Mouse (Mus musculus) ES-E14 (cell line): ENCODE data around the gene Smdt1. TPM values are rescaled to one million over a fixed set of nuclear protein-coding genes. Genes with fewer than 3 reads are reported as not detected.
A peak's percentile ranks its signal among the peaks of the same experiment; 100 is the strongest.

Experiments
- DNase-seq: peaks from one replicate; pipeline ENCODE4 v3.0.0-alpha.2; 2013; ENCODE audit warnings: low read depth, low spot score
- H3K27ac ChIP-seq: 2 replicates; pipeline ENCODE4 v1.5.1; 2012; ENCODE audit warnings: low read depth, mild to moderate bottlenecking, low read length, moderate library complexity, mixed read lengths; ENCODE audit not compliant: poor library complexity, insufficient read depth, severe bottlenecking
- H3K36me3 ChIP-seq: 2 replicates; pipeline ENCODE4 v1.6.1; 2012; ENCODE audit warnings: mild to moderate bottlenecking, low read length, moderate library complexity, mixed read lengths; ENCODE audit not compliant: control insufficient read depth, poor library complexity, insufficient read depth, severe bottlenecking
- H3K4me1 ChIP-seq, 2 experiments: fragments of 150-350 bp in 1 of 2; sonication (generic) in 1 of 2; 2 replicates each; pipeline ENCODE4 v1.6.1; 2012; ENCODE audit warnings: low read length in 2 of 2, mild to moderate bottlenecking in 1 of 2, mixed read lengths in 1 of 2; ENCODE audit not compliant: control insufficient read depth in 2 of 2, insufficient read depth in 2 of 2, poor library complexity in 1 of 2
- H3K4me3 ChIP-seq, 2 experiments: fragments of 150-350 bp in 1 of 2; sonication (generic) in 1 of 2; 2 replicates each; pipeline ENCODE4 v1.5.1; 2012; ENCODE audit warnings: low read length in 2 of 2, low read depth in 1 of 2, mild to moderate bottlenecking in 1 of 2, mixed read lengths in 1 of 2; ENCODE audit not compliant: insufficient read depth in 1 of 2, poor library complexity in 1 of 2, severe bottlenecking in 1 of 2
- H3K9ac ChIP-seq: 2 replicates; pipeline ENCODE4 v1.6.1; 2012; ENCODE audit warnings: low read depth, mild to moderate bottlenecking, low read length, mixed read lengths; ENCODE audit not compliant: poor library complexity, insufficient read depth, severe bottlenecking
- H3K9me3 ChIP-seq: fragments of 150-350 bp; sonication (generic); 2 replicates; pipeline ENCODE4 v1.6.1; 2012; ENCODE audit warnings: low read depth, mild to moderate bottlenecking, low read length; ENCODE audit not compliant: control insufficient read depth, insufficient read depth
- CHD2 ChIP-seq: IDR thresholded peaks from 2 replicates; pipeline ENCODE4 v1.6.1; 2014; ENCODE audit warnings: mild to moderate bottlenecking, low read depth, low read length, inconsistent platforms
- HCFC1 ChIP-seq: IDR thresholded peaks from 2 replicates; pipeline ENCODE4 v1.6.1; 2012; ENCODE audit warnings: low read length, inconsistent platforms, borderline replicate concordance; ENCODE audit not compliant: insufficient read depth
- MAFK ChIP-seq: IDR thresholded peaks from 2 replicates; pipeline ENCODE4 v1.6.1; 2014; ENCODE audit warnings: mild to moderate bottlenecking, low read depth, low read length, inconsistent platforms; ENCODE audit not compliant: insufficient read depth
- ZC3H11A ChIP-seq: IDR thresholded peaks from 2 replicates; pipeline ENCODE4 v1.6.1; 2012; ENCODE audit warnings: low read depth, mild to moderate bottlenecking, inconsistent platforms, low read length, borderline replicate concordance
- ZNF384 ChIP-seq: IDR thresholded peaks from 2 replicates; pipeline ENCODE4 v1.6.1; 2012; ENCODE audit warnings: low read depth, low read length, inconsistent platforms
- in situ Hi-C, 2 experiments: fragments of 600-800 bp; cut with MboI; formaldehyde crosslinking; loops; one replicate each; pipeline ENCODE4 v1.15.1; 2025; ENCODE audit warnings: low sequenced_read_pairs in 2 of 2, inconsistent platforms in 1 of 2; ENCODE audit not compliant: unreplicated experiment in 2 of 2
- total RNA-seq: library from RNA; depleted of rRNA; stranded (reverse); fragments of 300-350 nt; gene quantifications from 2 replicates; pipeline ENCODE4 v1.2.3, GENCODE M21; 2012

The Smdt1 gene
- total RNA-seq, 1 experiment, result 222 TPM

DNA sequence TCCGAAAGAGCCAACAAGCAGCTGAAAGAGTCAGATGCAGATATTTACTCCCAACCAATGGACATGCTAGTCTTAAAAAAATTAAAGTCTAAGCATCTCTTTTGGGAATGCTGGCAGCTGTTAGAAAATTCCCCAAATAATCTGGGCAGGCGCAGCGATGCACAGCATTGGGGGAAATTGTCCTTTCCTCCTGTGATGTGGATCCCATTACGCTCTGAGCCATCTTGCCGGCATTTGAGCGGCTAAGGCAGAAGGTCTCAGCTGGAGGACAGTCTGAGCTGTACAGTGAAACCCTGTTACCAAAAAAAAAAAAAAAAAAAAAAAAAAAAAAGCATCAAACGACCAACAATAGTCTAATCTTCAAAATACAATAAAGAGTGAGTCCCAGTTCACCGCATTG is 16.6 kb upstream of the Smdt1 start:
- H3K27ac ChIP-seq, result no peak overlapping the region
- no peak overlapping the region for H3K9ac ChIP-seq
- DNase-seq, result no peak
- H3K4me1 ChIP-seq, result no peaks in the 10 kb centered on the region; a peak in 1 of 4 replicates
- H3K9me3 ChIP-seq, result no peaks in the 10 kb centered on the region
- no peak overlapping the region for H3K4me3 ChIP-seq
- no peaks in the 10 kb centered on the region for H3K36me3 ChIP-seq
- TF ChIP-seq CHD2 (no peak), ZC3H11A (no peak), MAFK (no peak), ZNF384 (peak; percentile 61; the same call in 1 of the 2 replicates), HCFC1 (no peak)
- in situ Hi-C loops, result no loop called here

GRCm38 (mm10) chr15:82325382-82325781 is 13.4 kb upstream of the Smdt1 start:
- TF ChIP-seq CHD2 (no peak), HCFC1 (no peak), ZNF384 (no peak), ZC3H11A (no peak), MAFK (no peak)
- Histone ChIP-seq H3K9me3 (no peaks in the 10 kb centered on the region), H3K9ac (no peak overlapping the region), H3K4me1 (peaks cover 0 to under 1% of the 10 kb centered on the region in 2 experiments; a peak in 1 of 4 replicates), H3K27ac (no peak overlapping the region), H3K36me3 (peaks cover 3% of the 10 kb centered on the region; the same call in 1 of the 2 replicates), H3K4me3 (no peak overlapping the region)
- DNase-seq, result no peak
- in situ Hi-C loops, result no loop called here

DNA sequence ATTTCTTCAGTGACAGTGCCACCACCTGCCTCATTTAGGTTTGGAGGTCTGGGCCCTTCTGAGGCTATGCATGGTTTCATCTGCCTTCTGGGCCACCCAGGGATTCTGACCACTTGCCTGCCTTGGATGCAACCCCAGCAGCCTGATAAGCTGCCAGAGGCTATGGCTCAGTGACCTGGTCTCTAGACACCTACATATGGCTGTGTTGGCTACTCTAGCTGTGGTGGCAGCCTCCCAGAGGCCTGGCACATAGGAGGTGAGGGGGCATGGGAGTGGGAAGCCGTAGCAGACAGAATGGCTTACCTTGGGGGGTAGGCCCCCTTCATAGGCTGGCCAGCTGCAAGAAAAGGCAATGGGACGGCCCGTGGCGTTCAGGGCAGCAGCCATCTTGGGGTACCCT is 3.6 kb upstream of the Smdt1 start:
- no peak for DNase-seq
- in situ Hi-C loops, result no loop called here
- Histone ChIP-seq H3K4me1 (peaks cover 5 to 13% of the 10 kb centered on the region in 2 experiments; a peak in 2 of 4 replicates), H3K27ac (no peak overlapping the region), H3K9me3 (no peaks in the 10 kb centered on the region), H3K9ac (no peak overlapping the region), H3K4me3 (no peak overlapping the region), H3K36me3 (peaks cover 18% of the 10 kb centered on the region; the same call in 1 of the 2 replicates)
- no peak for TF ChIP-seq ZC3H11A
- no peak for TF ChIP-seq ZNF384
- TF ChIP-seq CHD2, result no peak
- TF ChIP-seq MAFK, result no peak
- no peak for TF ChIP-seq HCFC1

DNA sequence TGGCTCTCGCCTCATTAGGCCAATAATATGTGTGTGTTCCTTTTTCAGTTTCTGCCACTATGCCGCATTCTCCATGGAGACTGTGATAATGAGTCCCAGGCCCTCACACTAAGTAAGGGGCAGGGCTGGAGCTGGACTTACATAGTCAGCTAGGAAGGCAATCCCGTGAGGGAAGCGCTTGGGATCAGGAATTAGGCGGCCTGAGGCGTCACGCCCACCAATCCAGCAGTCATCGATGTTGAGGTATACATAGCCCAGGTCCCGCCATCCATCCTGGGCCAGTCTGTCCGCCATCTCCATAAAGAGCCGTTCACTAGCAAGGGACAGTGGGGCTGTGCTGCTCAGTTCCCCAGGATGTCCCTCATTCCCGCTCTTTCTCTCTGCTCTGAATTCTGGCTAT is 2.1 kb upstream of the Smdt1 start:
- in situ Hi-C loops, result no loop called here
- TF ChIP-seq CHD2 (no peak), ZC3H11A (no peak), HCFC1 (no peak), MAFK (no peak), ZNF384 (no peak)
- Histone ChIP-seq H3K27ac (no peak overlapping the region), H3K4me1 (peaks cover 9 to 12% of the 10 kb centered on the region in 2 experiments; a peak in 3 of 4 replicates), H3K4me3 (no peak overlapping the region), H3K9ac (no peak overlapping the region), H3K36me3 (peaks cover 16% of the 10 kb centered on the region; the same call in 1 of the 2 replicates), H3K9me3 (no peaks in the 10 kb centered on the region)
- DNase-seq, result no peak

- Histone ChIP-seq H3K9me3 (no peaks in the 10 kb centered on the region), H3K4me1 (peaks cover 10 to 12% of the 10 kb centered on the region in 2 experiments; a peak in 3 of 4 replicates), H3K27ac (no peak overlapping the region), H3K9ac (peak overlapping the region; percentile 77), H3K36me3 (peaks cover 16% of the 10 kb centered on the region; the same call in 1 of the 2 replicates), H3K4me3 (peak overlapping the region; percentile 65 to 74)
- TF ChIP-seq ZNF384 (no peak), MAFK (no peak), ZC3H11A (no peak), CHD2 (no peak), HCFC1 (no peak)
- in situ Hi-C loops, result no loop called here
- no peak for DNase-seq
These were observed 884 bp upstream of the Smdt1 start for GRCm38 (mm10) chr15:82337875-82338274.
